Mouse (Mus musculus) adrenal gland, adult 8-10 months (tissue): Measurements from ENCODE around the gene Heatr5a. TPM values are rescaled to one million over a fixed set of nuclear protein-coding genes. Genes with fewer than 3 reads are reported as not detected.

ENCODE experiments used
- DNase-seq: peaks from one replicate; pipeline ENCODE4 v3.0.0; 2022
- total RNA-seq, 4 experiments: library from RNA; stranded (reverse); gene quantifications; 2 replicates each; pipeline ENCODE4 v1.2.4; 2022

Gene Heatr5a
- total RNA-seq, 4 experiments from 2014 or later: 21.4 to 27.5 (median 26.0) TPM

DNA sequence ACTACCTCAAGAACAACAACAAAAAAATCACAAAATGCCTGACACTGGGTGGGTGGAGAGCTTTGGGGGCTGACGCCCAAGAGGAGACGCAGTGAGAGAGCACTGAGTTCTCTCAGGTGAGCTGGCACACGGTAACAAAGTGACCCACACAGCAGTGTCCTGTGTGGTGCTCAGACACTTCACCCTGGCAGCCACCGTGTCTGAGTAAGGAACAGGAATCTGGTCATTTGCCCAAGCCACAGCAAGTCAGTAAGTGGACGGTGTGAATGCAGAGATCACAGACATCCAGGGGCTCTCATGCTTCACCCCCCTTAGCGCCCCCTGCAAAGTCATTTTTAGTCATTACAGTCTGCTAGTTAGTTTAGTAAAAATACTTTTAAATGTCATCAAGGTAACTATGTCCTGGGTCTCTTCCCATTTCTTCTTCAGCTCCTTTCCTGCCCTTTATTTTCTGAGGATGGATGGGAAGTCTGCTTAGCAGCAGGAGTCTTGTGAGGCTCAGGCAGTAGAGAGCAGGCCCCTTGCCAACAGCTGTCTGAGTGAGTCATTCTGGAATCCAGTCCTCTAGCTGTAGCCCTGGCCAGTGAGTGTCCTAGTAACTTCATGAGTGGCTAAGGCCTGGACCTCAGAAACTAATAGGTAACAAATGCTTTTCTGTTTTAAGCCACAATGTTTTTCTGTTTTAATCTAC lies 88.4 kb downstream of the Heatr5a start:
- peak; percentile 73 for DNase-seq

DNA sequence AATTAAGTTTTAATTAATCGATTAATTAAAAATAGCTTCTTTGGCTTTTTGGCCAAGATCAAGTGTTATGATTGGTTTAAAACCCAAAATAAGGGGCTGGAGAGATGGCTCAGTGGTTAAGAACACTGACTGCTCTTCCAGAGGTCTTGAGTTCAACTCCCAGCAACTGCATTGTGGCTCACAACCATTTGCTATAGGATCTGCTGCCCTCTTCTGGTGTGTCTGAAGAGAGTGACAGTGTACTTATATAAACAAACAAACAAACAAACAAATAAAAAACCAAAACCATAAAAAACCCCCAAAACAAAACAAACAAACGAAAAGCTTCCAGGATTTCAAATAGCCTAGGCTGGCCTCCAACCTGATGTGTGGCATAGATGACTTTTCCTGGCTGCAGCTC lies 89.3 kb downstream of the Heatr5a start:
- DNase-seq: no peak

DNA sequence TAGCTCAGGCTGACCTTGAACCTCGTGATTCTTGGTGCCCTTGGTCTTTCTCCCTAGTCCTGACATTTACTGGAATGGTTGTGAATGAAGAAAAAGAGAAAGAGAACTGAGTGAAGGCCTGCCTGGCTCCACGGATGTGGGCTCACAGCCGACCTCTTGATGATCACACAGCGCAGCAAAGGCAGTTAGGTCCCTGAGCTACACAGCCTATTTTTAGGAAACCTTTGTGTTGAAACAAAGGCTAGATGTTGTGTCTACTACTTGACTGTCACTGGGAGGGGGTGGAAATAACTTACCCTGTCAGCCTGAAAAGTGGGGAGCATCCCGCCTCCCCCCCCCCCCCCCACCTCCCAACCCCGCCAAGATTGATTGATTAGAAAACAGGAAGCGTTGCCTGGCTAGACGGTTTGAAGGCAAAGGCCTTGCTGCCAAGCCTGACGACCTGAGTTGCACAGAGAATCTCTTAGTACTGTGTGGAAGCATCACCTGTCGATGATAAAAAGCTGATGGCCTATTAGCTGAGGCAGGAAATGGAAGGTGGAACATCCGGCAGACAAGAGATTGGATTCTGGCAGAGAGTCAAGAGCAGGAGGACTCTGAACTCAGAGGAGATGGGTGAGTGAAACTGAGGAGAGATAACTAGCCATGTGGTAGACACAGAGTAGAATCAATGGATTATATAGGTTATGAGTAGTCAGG lies 99.5 kb downstream of the Heatr5a start:
- DNase-seq: no peak

DNA sequence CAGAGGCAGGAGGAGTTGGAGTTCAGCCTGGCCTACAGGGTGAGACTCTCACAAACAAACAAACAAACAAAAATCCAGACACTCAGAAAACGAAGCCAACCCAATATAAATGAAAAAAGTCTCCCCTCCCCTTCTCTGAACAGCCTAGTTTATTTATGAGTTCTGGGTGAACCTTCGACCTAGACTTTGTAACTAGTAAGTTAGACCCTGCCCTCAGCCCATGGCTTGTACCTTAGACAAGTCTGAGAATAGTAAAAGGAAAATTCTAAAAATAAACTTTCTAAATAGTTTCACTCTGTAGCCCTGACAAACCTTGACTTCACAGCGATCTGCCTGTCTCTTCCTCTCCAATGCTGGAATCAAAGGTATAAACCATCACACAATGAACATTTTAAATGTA lies 101.6 kb downstream of the Heatr5a start:
- DNase-seq: no peak

DNA sequence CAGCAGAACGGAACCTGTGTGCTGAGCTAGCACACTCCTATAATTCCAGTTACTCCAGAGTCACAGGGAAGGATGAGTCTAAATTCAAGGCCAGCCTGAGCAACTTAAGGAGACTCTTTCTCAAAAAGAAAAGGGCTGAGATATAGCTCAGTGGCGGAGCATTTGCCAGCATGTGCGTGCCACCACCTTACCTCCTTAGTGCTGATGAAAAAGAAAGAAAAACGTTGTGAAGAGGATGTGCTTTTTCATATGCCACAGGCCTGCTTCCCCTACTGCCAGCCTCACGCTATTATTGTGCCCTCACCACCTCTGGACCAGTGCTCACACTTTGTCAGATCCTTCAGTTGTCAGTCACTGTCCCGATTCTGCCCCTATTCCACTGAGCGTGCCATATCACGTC lies 104.0 kb downstream of the Heatr5a start:
- no peak for DNase-seq

DNA sequence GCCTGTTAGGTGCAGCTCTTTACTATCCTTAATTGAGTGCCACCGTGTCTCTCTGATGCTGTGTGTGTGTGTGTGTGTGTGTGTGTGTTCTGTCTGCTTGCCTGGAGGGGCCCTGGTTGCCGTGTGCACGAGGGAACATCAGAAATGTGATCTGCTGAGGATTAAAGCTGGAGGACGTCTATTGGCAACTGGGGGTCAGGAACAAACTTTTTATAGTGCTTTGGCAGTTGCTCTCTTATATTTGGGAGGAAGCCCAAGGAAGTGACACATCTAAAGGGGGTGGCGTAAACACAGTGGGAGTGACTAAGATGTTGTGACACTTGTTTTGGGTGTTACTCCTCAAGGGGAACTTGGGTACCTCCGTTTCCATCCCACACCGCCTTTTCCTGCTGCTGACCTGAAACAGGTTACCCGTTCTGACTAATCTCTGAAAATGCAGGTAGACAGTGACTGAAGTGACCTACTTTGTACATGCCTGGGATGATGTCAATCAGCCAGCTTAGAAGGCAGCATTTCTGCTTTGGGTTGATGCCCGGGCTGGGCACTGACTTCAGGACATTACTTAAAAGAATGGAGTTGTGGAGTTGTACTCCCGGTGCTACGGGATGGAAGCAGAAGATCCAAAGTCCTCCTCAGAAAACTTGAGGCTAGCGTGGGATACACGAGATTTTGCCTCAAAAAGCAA lies 104.8 kb downstream of the Heatr5a start:
- peak; percentile 40 for DNase-seq

DNA sequence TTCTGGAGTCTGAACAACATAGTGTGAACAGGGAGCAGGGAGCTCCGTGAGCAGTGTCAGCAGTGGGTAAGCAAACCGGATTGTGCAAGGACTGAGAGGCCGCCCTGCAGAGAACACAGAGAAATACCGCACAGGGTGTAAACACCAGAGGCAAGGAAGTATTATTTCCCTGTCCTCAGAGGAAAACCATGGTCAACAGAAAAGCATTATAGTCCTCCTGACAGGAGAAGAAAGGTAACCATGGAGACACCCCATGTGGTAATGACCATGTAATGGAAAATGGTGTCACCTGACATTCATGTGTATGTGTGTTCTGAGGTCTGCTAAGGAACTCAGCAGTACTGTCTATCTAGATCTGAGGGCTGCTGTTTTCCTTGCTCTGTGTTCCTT lies 105.3 kb downstream of the Heatr5a start:
- no peak for DNase-seq

DNA sequence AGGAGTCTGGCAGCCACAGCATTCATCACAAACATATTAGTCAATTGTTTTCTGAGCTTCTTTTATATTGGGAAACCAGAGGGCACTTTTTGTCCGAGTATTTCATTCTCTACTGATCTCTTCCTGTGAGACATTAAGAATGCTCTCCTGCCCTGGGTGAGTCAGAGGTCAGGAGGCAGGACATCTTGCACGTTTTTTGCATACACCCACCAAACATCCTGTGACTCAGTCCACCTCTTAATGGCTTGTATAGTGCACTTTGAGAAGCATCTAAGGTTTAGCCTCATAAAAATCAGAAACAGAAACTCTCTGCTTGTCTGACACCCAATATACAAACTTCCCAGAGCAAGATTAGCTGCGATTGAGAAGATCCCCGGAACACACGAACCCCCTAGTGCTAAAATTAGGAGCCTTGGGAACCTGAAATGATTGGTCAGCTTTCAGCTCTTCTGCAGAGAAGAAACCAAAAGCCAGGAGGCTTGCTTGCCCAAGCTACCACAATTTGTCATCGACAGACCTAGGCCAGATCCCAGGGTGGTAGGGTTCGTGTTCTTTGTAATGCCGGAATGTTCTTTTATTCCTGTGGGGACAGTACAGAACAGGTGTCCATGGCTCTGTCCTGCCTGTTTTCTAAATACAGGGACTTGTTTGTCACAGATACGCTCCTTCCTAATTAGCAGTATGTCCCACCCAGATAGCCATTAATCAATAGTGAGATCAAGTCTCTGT lies 105.9 kb downstream of the Heatr5a start:
- peak; percentile 35 for DNase-seq

DNA sequence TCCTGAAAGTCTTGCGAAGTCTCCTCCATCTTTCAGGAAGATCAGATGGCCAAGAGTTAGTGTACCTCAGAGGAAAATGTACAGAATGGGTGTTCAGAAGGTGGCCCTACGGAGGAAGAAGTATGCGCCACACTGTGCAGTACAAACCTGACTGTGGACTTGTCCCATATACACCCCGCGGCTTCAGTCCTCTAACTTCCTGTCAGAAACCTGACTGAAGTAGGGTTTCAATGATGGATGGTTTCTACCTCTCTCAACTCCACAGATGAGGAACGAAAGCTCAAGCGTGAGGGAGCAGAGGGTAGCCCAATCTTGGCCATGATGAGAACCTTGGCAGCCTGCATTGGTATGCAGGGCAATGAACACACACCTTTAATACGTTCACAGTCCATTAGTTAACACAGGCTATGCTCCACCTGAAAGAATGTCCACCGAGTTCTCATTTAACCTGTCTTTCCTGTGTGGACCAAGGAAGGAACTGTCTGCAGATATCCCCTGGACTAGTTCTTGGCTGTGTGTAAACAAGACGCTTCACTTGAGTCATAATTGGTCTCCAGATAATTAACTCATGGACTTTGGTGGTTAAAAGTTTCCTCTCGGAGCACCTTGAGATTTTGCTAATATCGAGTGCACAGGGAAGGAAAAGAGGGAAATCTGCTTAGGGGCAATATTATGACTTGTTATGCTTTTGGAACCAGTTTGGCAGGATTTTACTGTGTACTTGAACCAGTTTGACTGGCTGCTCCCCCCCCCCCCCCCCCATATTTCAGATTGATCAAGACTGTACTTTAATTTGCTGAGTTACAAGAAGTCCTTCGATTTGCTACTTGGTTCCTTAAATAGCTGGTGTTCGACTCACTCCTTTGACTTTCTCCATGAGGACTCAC lies 107.8 kb downstream of the Heatr5a start:
- no peak for DNase-seq

DNA sequence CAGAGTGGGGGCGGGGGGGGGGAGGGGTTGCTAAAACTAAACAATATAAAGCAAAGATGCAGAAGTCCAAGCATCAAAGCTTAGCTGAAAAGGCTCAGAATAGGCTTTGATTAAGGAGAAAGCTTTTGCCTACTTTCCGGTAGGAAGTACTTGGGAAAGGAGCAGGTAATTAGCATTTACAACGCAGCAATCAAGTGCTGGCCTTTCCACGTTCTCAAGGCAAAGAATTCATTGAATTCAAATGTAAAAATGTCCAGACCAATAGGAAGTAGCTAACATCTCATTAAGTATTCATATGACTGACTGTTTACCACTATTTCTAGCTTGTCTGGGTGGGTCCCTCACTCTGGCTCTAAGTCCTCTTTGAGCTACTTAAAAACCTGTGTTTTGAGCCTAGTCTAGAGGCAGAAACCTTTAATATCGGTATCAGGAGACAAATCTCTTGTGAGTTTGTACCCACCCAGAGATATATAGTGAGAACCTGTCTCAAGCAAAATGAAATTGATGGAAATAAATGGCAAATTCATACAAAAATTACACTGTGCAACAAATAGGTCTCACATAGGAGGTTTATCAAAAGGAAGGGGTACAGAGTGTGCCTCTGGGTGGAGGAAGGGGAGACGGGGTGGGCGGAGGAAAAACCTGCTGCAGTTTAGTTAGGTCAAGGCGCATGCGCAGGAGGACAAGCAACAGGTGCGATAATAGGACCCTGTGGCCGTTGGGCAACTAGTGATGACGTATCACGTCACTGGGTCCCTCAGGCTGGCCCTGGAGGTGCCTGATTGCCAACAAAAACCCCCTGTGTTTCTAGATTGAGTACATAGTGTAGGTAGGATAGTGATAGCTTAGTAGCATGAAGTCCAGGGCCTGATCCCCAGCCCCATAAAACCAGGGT lies 112.7 kb downstream of the Heatr5a start:
- no peak for DNase-seq

DNA sequence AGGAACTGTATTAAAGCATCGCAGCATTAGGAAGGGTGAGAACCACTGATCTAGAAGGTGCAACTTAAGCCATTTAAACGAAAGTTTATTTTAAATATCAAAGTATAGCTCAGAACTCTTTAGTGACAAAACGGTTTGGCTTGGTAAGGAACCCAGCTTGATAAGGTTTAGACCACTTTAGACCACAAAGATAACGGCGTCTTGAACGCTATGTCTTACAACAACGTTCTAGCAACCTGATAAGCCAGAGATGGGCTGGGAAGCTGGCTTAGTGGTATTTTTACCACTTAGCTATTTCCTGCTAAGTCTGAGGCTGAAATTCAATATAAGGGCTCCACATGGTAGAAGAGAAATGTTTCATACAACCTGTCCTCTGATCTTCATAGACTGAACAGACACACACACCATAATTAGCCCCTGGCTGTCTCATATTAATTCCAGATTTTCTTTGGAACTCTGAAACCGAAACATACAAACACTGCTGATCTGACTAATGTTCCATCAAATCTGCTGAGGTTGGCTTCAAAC lies 114.3 kb downstream of the Heatr5a start:
- DNase-seq: no peak

DNA sequence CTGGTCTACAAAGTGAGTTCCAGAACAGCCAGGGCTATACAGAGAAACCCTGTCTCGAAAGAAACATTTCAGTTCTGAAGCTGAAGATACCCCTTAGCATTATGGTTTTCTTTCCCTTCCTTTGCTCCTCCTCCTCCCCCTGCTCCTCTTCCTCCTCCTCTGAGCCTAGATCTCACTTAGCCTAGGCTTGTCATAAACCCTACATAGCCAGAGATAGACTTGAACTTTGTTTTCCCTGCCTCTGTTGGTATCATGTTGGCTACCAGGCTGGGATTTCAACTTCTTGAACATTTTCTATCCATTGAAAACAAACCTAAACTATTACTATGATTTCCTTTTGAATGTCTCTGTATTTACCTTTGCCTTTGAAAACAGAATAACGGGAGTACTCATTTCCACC lies 115.2 kb downstream of the Heatr5a start:
- DNase-seq: no peak

DNA sequence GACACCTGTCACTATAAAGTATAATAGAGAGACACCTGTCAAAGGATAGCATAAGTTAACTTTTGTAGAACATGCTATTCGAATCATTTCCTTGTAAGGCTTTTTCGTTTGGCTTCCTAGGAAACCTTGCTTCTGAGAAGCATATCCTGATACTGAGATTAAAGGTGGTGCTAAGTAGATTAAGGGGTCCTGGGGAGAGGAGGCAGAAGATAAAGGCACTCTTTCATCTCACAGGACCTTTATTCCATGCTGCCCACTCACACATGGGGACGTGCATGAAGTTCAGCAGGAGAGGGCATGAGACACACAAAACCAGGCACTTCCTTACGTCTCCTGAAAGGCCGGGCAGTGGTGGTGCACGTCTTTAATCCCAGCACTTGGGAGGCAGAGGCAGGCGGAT lies 115.7 kb downstream of the Heatr5a start:
- DNase-seq: no peak

DNA sequence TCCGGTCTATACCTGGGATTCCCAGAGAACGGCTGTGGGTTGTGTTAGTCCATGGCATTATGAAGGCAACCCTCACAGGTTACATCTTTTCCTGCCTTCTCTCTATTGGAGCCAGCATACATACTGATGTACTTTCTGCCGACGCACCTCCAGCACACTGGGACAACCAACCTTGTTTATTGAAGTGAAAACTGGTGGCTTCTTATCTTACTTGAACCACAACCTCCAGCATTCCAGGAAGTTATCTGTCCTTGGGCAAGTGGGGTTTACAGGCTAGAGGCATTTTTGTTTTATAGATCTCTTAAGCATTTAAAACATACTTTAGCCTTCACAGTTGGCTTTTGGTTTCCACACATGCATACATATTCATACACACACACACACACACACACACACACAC lies 119.5 kb downstream of the Heatr5a start:
- DNase-seq: no peak

DNA sequence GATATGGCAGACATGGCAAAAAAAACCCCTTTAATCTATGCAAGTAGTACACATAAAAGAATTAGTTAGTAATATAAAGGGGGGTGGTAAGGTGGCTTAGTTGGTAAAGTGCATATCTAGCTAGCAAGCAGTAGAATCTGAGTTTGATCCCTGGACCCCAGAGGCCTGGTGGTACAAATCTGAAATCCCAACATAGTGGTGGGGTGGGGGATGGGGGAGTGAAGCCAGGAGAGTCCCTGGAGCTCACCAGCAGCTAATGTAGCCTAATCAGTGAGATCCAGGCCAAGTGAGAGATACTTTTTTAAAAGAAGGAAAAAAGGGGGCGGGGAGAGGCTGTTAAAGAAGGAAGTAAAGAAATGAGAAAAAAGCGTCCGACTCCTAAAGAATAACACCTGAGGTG lies 120.0 kb downstream of the Heatr5a start:
- DNase-seq: no peak

DNA sequence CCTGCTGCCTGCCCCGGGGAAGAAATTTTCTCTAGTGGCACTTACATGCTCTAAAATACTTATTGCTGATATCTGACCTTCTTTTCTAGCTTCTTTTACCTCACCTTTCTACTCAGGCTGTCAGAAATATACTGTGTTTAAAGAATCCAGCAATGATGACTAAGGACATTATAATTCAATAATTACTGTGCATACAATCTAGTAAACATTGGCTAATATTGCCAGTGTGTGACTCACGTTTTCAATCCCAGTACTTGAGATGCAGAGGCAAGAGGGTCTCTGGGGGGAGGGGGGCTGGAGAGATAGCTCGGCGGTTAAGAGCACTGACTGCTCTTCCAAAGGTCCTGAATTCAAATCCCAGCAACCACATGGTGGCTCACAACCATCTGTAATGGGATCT lies 120.8 kb downstream of the Heatr5a start:
- no peak for DNase-seq

DNA sequence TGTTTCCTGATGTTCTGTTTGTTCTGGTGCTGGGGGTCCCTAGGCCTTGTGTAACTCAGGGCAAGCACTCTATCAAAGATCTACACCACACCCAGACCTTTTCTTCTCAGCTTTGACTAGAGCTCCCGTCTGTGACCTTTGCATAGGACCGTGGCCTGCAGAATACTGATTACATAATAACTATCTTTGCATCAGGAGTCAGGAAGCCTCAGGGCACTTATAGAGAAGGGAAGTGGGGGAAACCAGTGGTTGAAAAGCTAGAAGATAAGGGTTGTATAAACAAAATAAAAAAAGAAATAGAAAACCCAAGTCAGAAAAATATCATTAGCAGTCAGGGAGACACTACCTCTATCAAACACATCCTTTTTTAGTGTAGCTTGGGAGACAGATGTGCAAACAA lies 121.2 kb downstream of the Heatr5a start:
- DNase-seq: no peak

DNA sequence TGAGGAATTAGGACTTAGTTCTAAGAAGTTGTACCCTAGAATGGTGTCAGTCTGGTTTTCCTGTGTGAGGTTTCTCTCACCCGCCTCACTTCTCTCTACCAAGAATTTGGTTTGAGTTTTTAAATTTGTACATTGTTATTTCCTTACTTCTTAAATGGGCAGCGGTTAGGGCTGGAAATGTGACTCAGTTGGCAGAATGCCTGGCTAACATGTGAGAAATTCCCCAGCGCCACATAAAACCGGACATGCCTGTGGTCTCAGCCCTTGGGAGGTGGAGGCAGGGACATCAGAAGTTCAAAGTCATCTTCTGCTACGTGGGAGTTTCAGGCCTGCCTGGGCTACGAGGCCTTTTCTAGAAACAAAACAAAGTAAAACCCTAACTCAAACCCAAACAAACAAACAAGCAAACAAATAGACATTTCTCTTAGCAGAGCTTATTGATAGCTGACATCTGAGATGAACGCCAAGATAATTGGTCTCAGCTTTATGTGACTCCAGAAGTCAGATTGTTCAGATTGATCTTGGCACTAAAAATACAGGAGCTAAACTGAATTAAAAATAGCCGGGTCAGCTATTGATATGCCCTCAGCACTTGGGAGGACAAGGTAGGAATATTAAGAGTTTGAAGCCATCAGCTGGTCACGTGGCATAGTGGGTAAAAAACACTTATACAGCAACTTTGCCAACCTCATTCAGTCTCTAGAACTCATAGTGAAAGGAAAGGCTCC lies 123.0 kb downstream of the Heatr5a start:
- peak; percentile 32 for DNase-seq

DNA sequence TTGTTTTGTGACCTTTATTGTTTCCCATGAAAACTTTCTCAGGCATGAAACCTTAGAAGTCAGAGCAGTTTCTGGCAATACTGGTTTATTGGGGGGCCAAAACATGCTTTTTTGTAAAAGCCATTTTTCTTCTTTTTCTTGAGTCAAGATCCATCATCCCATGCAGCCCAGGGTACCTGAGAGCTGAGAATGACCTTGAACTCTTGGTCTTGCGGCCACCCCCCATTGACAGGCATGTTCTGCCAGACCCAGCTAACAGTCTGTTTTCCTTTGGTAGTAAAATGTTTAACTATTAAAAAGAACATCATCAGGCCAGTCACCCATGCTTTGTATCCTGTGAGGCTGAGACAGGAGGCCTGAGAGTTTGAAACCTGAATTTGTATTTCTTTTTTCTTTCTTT lies 125.9 kb downstream of the Heatr5a start:
- DNase-seq: no peak

DNA sequence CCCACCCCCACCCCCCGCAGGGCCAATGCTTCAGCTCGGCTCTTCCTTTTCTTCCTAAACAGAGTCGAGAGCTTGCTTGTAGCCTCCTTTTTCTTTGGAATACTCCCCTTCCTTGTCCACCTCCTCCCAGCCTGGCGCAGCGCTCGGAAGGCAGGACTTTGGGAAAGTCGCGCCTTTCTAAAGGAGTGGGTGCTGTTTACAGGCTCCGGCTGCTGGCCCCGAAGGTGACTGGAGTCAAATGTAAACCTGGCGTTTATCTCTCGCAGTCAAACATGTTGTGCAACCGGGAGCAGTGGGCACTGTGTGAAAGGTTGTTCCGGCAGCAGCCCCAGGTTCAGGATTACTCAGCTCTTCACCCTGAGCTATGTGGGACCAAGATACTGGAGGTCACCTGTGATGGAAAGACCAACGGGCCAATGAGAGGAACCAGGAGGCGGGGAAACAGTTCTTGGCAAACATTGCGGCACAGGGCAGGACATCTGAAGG lies 126.3 kb downstream of the Heatr5a start:
- peak; percentile 97 for DNase-seq
